Mouse (Mus musculus): ENCODE data around the gene Cc2d1a.
A peak's percentile ranks its signal among the peaks of the same experiment; 100 is the strongest.

DNA sequence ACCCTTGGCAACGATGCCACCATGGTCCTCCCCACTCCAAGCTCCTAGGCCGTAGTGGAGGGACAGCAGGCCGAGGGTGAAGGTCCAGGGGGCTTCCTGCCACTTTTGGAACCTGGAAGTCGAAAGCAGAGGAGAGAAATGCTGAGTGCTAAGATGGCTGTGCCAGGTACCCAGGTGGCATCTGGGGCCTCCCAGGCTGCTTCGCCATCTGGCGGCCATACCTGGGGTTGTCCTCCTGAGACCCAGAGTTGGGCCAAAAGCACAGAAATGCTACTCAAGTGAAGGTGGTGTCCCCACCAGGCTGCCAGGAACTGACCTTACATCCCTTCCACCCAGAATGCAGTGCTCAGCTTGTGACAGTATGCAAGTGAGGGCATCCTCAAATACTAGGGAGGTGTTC is 26.1 kb upstream of the Cc2d1a start:
- TF ChIP-seq CTCF (IDR thresholded peaks at IDR 0.05; ENCODE audit: control insufficient read depth, insufficient read depth, insufficient read length) (peak; percentile 39), MAX (IDR thresholded peaks at IDR 0.05) (no peak), USF1 (IDR thresholded peaks at IDR 0.05; ENCODE audit: low read depth) (no peak), MYOG (IDR thresholded peaks at IDR 0.05; ENCODE audit: control insufficient read depth, extremely low read depth, insufficient read length) (no peak)
